Mouse (Mus musculus) ES-E14 (cell line): ENCODE data around the gene Orc5. TPM values are rescaled to one million over a fixed set of nuclear protein-coding genes. Genes with fewer than 3 reads are reported as not detected.

ENCODE experiments used
- DNase-seq: peaks from one replicate; pipeline ENCODE4 v3.0.0-alpha.2; 2013; ENCODE audit warnings: low read depth, low spot score
- H3K27ac ChIP-seq: 2 replicates; pipeline ENCODE4 v1.5.1; 2012; ENCODE audit warnings: low read depth, mild to moderate bottlenecking, low read length, moderate library complexity, mixed read lengths; ENCODE audit not compliant: poor library complexity, insufficient read depth, severe bottlenecking
- H3K36me3 ChIP-seq: 2 replicates; pipeline ENCODE4 v1.6.1; 2012; ENCODE audit warnings: mild to moderate bottlenecking, low read length, moderate library complexity, mixed read lengths; ENCODE audit not compliant: control insufficient read depth, poor library complexity, insufficient read depth, severe bottlenecking
- H3K4me1 ChIP-seq, 2 experiments: fragments of 150-350 bp in 1 of 2; sonication (generic) in 1 of 2; 2 replicates each; pipeline ENCODE4 v1.6.1; 2012; ENCODE audit warnings: low read length in 2 of 2, mild to moderate bottlenecking in 1 of 2, mixed read lengths in 1 of 2; ENCODE audit not compliant: control insufficient read depth in 2 of 2, insufficient read depth in 2 of 2, poor library complexity in 1 of 2
- H3K4me3 ChIP-seq, 2 experiments: fragments of 150-350 bp in 1 of 2; sonication (generic) in 1 of 2; 2 replicates each; pipeline ENCODE4 v1.5.1; 2012; ENCODE audit warnings: low read length in 2 of 2, low read depth in 1 of 2, mild to moderate bottlenecking in 1 of 2, mixed read lengths in 1 of 2; ENCODE audit not compliant: insufficient read depth in 1 of 2, poor library complexity in 1 of 2, severe bottlenecking in 1 of 2
- H3K9ac ChIP-seq: 2 replicates; pipeline ENCODE4 v1.6.1; 2012; ENCODE audit warnings: low read depth, mild to moderate bottlenecking, low read length, mixed read lengths; ENCODE audit not compliant: poor library complexity, insufficient read depth, severe bottlenecking
- H3K9me3 ChIP-seq: fragments of 150-350 bp; sonication (generic); 2 replicates; pipeline ENCODE4 v1.6.1; 2012; ENCODE audit warnings: low read depth, mild to moderate bottlenecking, low read length; ENCODE audit not compliant: control insufficient read depth, insufficient read depth
- CHD2 ChIP-seq: IDR thresholded peaks from 2 replicates; pipeline ENCODE4 v1.6.1; 2014; ENCODE audit warnings: mild to moderate bottlenecking, low read depth, low read length, inconsistent platforms
- HCFC1 ChIP-seq: IDR thresholded peaks from 2 replicates; pipeline ENCODE4 v1.6.1; 2012; ENCODE audit warnings: low read length, inconsistent platforms, borderline replicate concordance; ENCODE audit not compliant: insufficient read depth
- MAFK ChIP-seq: IDR thresholded peaks from 2 replicates; pipeline ENCODE4 v1.6.1; 2014; ENCODE audit warnings: mild to moderate bottlenecking, low read depth, low read length, inconsistent platforms; ENCODE audit not compliant: insufficient read depth
- ZC3H11A ChIP-seq: IDR thresholded peaks from 2 replicates; pipeline ENCODE4 v1.6.1; 2012; ENCODE audit warnings: low read depth, mild to moderate bottlenecking, inconsistent platforms, low read length, borderline replicate concordance
- ZNF384 ChIP-seq: IDR thresholded peaks from 2 replicates; pipeline ENCODE4 v1.6.1; 2012; ENCODE audit warnings: low read depth, low read length, inconsistent platforms
- in situ Hi-C, 2 experiments: fragments of 600-800 bp; cut with MboI; formaldehyde crosslinking; loops; one replicate each; pipeline ENCODE4 v1.15.1; 2025; ENCODE audit warnings: low sequenced_read_pairs in 2 of 2, inconsistent platforms in 1 of 2; ENCODE audit not compliant: unreplicated experiment in 2 of 2
- total RNA-seq: library from RNA; depleted of rRNA; stranded (reverse); fragments of 300-350 nt; gene quantifications from 2 replicates; pipeline ENCODE4 v1.2.3, GENCODE M21; 2012

Orc5 gene
- total RNA-seq, 1 experiment, result 88.6 TPM

- no peak for DNase-seq
- no peak overlapping the region for H3K4me3 ChIP-seq
- H3K9ac ChIP-seq, result no peak overlapping the region
Measured at GRCm38 (mm10) chr5:22511824-22512223, 38.4 kb downstream of the Orc5 start.

DNA sequence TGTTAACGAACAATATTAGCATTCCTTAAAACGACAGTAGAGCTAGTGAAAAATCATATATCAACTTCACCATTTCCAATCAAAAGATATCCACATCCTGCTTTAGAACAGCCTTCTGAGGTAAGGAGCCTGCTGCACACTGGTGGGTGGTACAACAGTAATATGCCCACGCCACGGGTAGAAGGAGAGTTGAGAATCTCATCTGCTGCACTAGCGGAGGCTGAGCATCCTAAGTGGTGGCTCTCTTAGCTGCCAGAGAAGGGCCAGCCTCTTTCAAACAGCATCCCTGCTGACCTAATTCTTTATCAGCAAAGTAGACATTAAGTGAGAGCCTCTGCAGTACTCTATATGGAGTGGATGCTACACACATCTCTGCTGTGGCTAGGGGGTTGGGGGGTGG is 41.7 kb downstream of the Orc5 start:
- TF ChIP-seq MAFK (no peak), CHD2 (no peak), HCFC1 (no peak), ZNF384 (no peak), ZC3H11A (no peak)
- in situ Hi-C loops, result no loop called here
- Histone ChIP-seq H3K4me3 (no peak overlapping the region), H3K27ac (no peak overlapping the region), H3K4me1 (no peaks in the 10 kb centered on the region), H3K9me3 (no peaks in the 10 kb centered on the region), H3K36me3 (peaks cover 8% of the 10 kb centered on the region), H3K9ac (no peak overlapping the region)
- DNase-seq, result no peak

More at GRCm38 (mm10) chr5:22511824-22512223, 38.4 kb downstream of the Orc5 start:
- TF ChIP-seq ZC3H11A (no peak), MAFK (no peak), ZNF384 (no peak), HCFC1 (no peak), CHD2 (no peak)
- Histone ChIP-seq H3K9me3 (no peaks in the 10 kb centered on the region), H3K27ac (no peak overlapping the region), H3K36me3 (peaks cover 8% of the 10 kb centered on the region), H3K4me1 (no peaks in the 10 kb centered on the region)
- in situ Hi-C loops, result no loop called here

- TF ChIP-seq HCFC1, result no peak
- no peak for TF ChIP-seq ZNF384
- no peak for TF ChIP-seq ZC3H11A
- no peak for TF ChIP-seq MAFK
- TF ChIP-seq CHD2, result no peak
- in situ Hi-C loops, result no loop called here
- Histone ChIP-seq H3K27ac (no peak overlapping the region), H3K9ac (no peak overlapping the region), H3K9me3 (no peaks in the 10 kb centered on the region), H3K4me3 (no peak overlapping the region), H3K4me1 (no peaks in the 10 kb centered on the region), H3K36me3 (peaks cover 14% of the 10 kb centered on the region)
- DNase-seq, result no peak
Measured at GRCm38 (mm10) chr5:22499437-22499836, 50.8 kb downstream of the Orc5 start.

GRCm38 (mm10) chr5:22491088-22491487 is 59.1 kb downstream of the Orc5 start:
- TF ChIP-seq MAFK, result no peak
- TF ChIP-seq CHD2, result no peak
- no peak for TF ChIP-seq HCFC1
- TF ChIP-seq ZNF384, result no peak
- no peak for TF ChIP-seq ZC3H11A

GRCm38 (mm10) chr5:22489091-22489490 is 61.1 kb downstream of the Orc5 start:
- in situ Hi-C loops, result no loop called here
- Histone ChIP-seq H3K36me3 (peaks cover 11% of the 10 kb centered on the region), H3K9ac (no peak overlapping the region), H3K4me1 (peaks cover 0 to 6% of the 10 kb centered on the region in 2 experiments; a peak in 1 of 4 replicates), H3K4me3 (no peak overlapping the region), H3K9me3 (no peaks in the 10 kb centered on the region), H3K27ac (no peak overlapping the region)
- TF ChIP-seq ZNF384 (no peak), CHD2 (no peak), ZC3H11A (no peak), MAFK (no peak), HCFC1 (no peak)
- peak; percentile 67 for DNase-seq

More at GRCm38 (mm10) chr5:22491088-22491487, 59.1 kb downstream of the Orc5 start:
- Histone ChIP-seq H3K9ac (no peak overlapping the region), H3K27ac (no peak overlapping the region), H3K4me3 (no peak overlapping the region), H3K36me3 (peaks cover 4% of the 10 kb centered on the region; the same call in 1 of the 2 replicates), H3K4me1 (no peaks in the 10 kb centered on the region), H3K9me3 (no peaks in the 10 kb centered on the region)
- no peak for DNase-seq
- in situ Hi-C loops, result no loop called here
